Mouse (Mus musculus): Measurements from ENCODE around the gene Gng3. TPM values are rescaled to one million over a fixed set of nuclear protein-coding genes. Genes with fewer than 3 reads are reported as not detected.

Gng3 gene
- polyA plus RNA-seq, 1 experiment from 2014 or later: 0.50 TPM

- ATAC-seq (ENCODE audit: insufficient read depth): no peak
- H3K9ac ChIP-seq: no peak overlapping the region
- WGBS (ENCODE audit: insufficient replicate concordance): 70% methylated on average over 9 of the region's 9 CpGs
- H3K36me3 ChIP-seq (replicated peaks): peaks cover 38% of the 10 kb centered on the region
- H3K4me1 ChIP-seq (replicated peaks): peaks cover 43% of the 10 kb centered on the region
- no peaks in the 10 kb centered on the region for H3K27me3 ChIP-seq
- H3K4me2 ChIP-seq: peak overlapping the region; percentile 81
- peak overlapping the region; percentile 76 for H3K27ac ChIP-seq (replicated peaks)
- H3K4me3 ChIP-seq (replicated peaks): peak overlapping the region; percentile 73; the same call in 1 of the 2 replicates
- no peaks in the 10 kb centered on the region for H3K9me3 ChIP-seq (replicated peaks)
Observed at GRCm38 (mm10) chr19:8803204-8803780, 35.7 kb downstream of the Gng3 start.

- Histone ChIP-seq H3K27me3 (no peaks in the 10 kb centered on the region), H3K9ac (peak within 1 kb of the TSS; percentile 63), H3K4me3 (replicated peaks) (peak within 1 kb of the TSS; percentile 73), H3K36me3 (replicated peaks) (peaks cover 28% of the 10 kb centered on the region), H3K4me2 (peak within 1 kb of the TSS; percentile 81), H3K27ac (replicated peaks) (peak within 1 kb of the TSS; percentile 80), H3K9me3 (replicated peaks) (no peaks in the 10 kb centered on the region), H3K4me1 (replicated peaks) (peaks cover 53% of the 10 kb centered on the region)
- peak; percentile 96 for ATAC-seq (ENCODE audit: insufficient read depth)
- under 1% methylated on average over 30 of the region's 30 CpGs for WGBS (ENCODE audit: insufficient replicate concordance)
Observed at GRCm38 (mm10) chr19:8802130-8802821, 36.7 kb downstream of the Gng3 start, which contains the start of gene Zbtb3. Zbtb3 (plus strand) TSS chr19:8802555.

- no peak for ATAC-seq (ENCODE audit: insufficient read depth)
- H3K9me3 ChIP-seq (replicated peaks): no peaks in the 10 kb centered on the region
- H3K36me3 ChIP-seq (replicated peaks): peaks cover 25% of the 10 kb centered on the region
- peaks cover 57% of the 10 kb centered on the region for H3K4me1 ChIP-seq (replicated peaks)
- H3K4me2 ChIP-seq: peak overlapping the region; percentile 79
- no peaks in the 10 kb centered on the region for H3K27me3 ChIP-seq
- H3K9ac ChIP-seq: no peak overlapping the region
- H3K27ac ChIP-seq (replicated peaks): no peak overlapping the region; the same call in 1 of the 2 replicates
- peak overlapping the region; percentile 74 for H3K4me3 ChIP-seq (replicated peaks)
Observed at GRCm38 (mm10) chr19:8798947-8799315, 40.1 kb downstream of the Gng3 start.

GRCm38 (mm10) chr19:8798264-8798946, 40.6 kb downstream of the Gng3 start, which contains the start of gene Polr2g:
Polr2g (minus strand) TSS chr19:8798577.
- Histone ChIP-seq H3K4me1 (replicated peaks) (peaks cover 52% of the 10 kb centered on the region), H3K9ac (peak within 1 kb of the TSS; percentile 72), H3K4me3 (replicated peaks) (peak within 1 kb of the TSS; percentile 74), H3K9me3 (replicated peaks) (no peaks in the 10 kb centered on the region), H3K4me2 (peak within 1 kb of the TSS; percentile 79), H3K27ac (replicated peaks) (peak within 1 kb of the TSS; percentile 73), H3K36me3 (replicated peaks) (peaks cover 30% of the 10 kb centered on the region), H3K27me3 (no peaks in the 10 kb centered on the region)
- peak; percentile 53 for ATAC-seq (ENCODE audit: insufficient read depth)
- WGBS (ENCODE audit: insufficient replicate concordance): under 1% methylated on average over 25 of the region's 25 CpGs

GRCm38 (mm10) chr19:8790171-8790570, 48.8 kb downstream of the Gng3 start:
- whole genome bisulfite sequencing (ENCODE audit: insufficient replicate concordance): 64% methylated on average over 7 of the region's 7 CpGs
- peaks cover 35% of the 10 kb centered on the region for H3K36me3 ChIP-seq (replicated peaks)
- H3K27me3 ChIP-seq: no peaks in the 10 kb centered on the region
- no peak overlapping the region for H3K9ac ChIP-seq
- ATAC-seq (ENCODE audit: insufficient read depth): no peak
- no peaks in the 10 kb centered on the region for H3K9me3 ChIP-seq (replicated peaks)
- peaks cover 15% of the 10 kb centered on the region for H3K4me1 ChIP-seq (replicated peaks)
- H3K4me2 ChIP-seq: no peak overlapping the region
- no peak overlapping the region for H3K4me3 ChIP-seq (replicated peaks)
- no peak overlapping the region for H3K27ac ChIP-seq (replicated peaks)

GRCm38 (mm10) chr19:8789171-8789570, 49.8 kb downstream of the Gng3 start:
- ATAC-seq (ENCODE audit: insufficient read depth): no peak
- WGBS (ENCODE audit: insufficient replicate concordance): 75% methylated on average over 1 of the region's 1 CpGs
- Histone ChIP-seq H3K4me2 (no peak overlapping the region), H3K9ac (no peak overlapping the region), H3K27ac (replicated peaks) (no peak overlapping the region), H3K27me3 (no peaks in the 10 kb centered on the region), H3K4me3 (replicated peaks) (no peak overlapping the region), H3K9me3 (replicated peaks) (no peaks in the 10 kb centered on the region), H3K4me1 (replicated peaks) (peaks cover 24% of the 10 kb centered on the region), H3K36me3 (replicated peaks) (peaks cover 25% of the 10 kb centered on the region)

- H3K4me3 ChIP-seq (replicated peaks): no peak overlapping the region
- H3K27me3 ChIP-seq: no peaks in the 10 kb centered on the region
- whole genome bisulfite sequencing (ENCODE audit: insufficient replicate concordance): 48% methylated on average over 3 of the region's 3 CpGs
- no peak overlapping the region for H3K4me2 ChIP-seq
- no peak for ATAC-seq (ENCODE audit: insufficient read depth)
- H3K36me3 ChIP-seq (replicated peaks): peaks cover 22% of the 10 kb centered on the region
- no peak overlapping the region for H3K27ac ChIP-seq (replicated peaks)
- no peaks in the 10 kb centered on the region for H3K9me3 ChIP-seq (replicated peaks)
- peaks cover 24% of the 10 kb centered on the region for H3K4me1 ChIP-seq (replicated peaks)
- no peak overlapping the region for H3K9ac ChIP-seq
Observed at GRCm38 (mm10) chr19:8788521-8788920, 50.5 kb downstream of the Gng3 start.

Small RNA genes lying within 50 kb of the gene (microRNA-seq; reads per million reads assigned to microRNA genes)
- not detected for gene Mir5136

Other genes starting within 250 kb of the Gng3 start
- 2.1 and 2.3 TPM in 2 replicates for gene Slc22a8, start 247.9 kb downstream of the Gng3 start, polyA plus RNA-seq (2015; fragmentation: Nextera tagmentation; extraction: Ambion mirVana)
- gene Slc22a6, start 221.2 kb downstream of the Gng3 start, polyA plus RNA-seq (2015; fragmentation: Nextera tagmentation; extraction: Ambion mirVana): 0.02 TPM in 1 of 2 replicates, not detected in the other
- 0.02 TPM in 1 of 2 replicates, not detected in the other for gene Chrm1, start 175.4 kb downstream of the Gng3 start, polyA plus RNA-seq (2015; fragmentation: Nextera tagmentation; extraction: Ambion mirVana)
- 124 and 132 TPM in 2 replicates for gene Slc3a2, start 115.8 kb downstream of the Gng3 start, polyA plus RNA-seq (2015; fragmentation: Nextera tagmentation; extraction: Ambion mirVana)
- gene Wdr74, start 103.4 kb downstream of the Gng3 start, polyA plus RNA-seq (2015; fragmentation: Nextera tagmentation; extraction: Ambion mirVana): 48.8 and 53.0 TPM in 2 replicates
- gene 1700092M07Rik, start 98.5 kb downstream of the Gng3 start, polyA plus RNA-seq (2015; fragmentation: Nextera tagmentation; extraction: Ambion mirVana): 0.43 and 0.62 TPM in 2 replicates
- 53.5 and 53.8 TPM in 2 replicates for gene Stx5a, start 97.8 kb downstream of the Gng3 start, polyA plus RNA-seq (2015; fragmentation: Nextera tagmentation; extraction: Ambion mirVana)
- gene Nxf1, start 82.1 kb downstream of the Gng3 start, polyA plus RNA-seq (2015; fragmentation: Nextera tagmentation; extraction: Ambion mirVana): 81.2 and 91.6 TPM in 2 replicates
- 53.8 and 57.3 TPM in 2 replicates for gene Tmem223, start 68.2 kb downstream of the Gng3 start, polyA plus RNA-seq (2015; fragmentation: Nextera tagmentation; extraction: Ambion mirVana)
- 90.5 and 96.9 TPM in 2 replicates for gene Tmem179b, start 64.7 kb downstream of the Gng3 start, polyA plus RNA-seq (2015; fragmentation: Nextera tagmentation; extraction: Ambion mirVana)
- 13.2 and 15.4 TPM in 2 replicates for gene Taf6l, start 52.8 kb downstream of the Gng3 start, polyA plus RNA-seq (2015; fragmentation: Nextera tagmentation; extraction: Ambion mirVana)
- 55.5 and 65.7 TPM in 2 replicates for gene Polr2g, start 40.6 kb downstream of the Gng3 start, polyA plus RNA-seq (2015; fragmentation: Nextera tagmentation; extraction: Ambion mirVana)
- gene Zbtb3, start 36.6 kb downstream of the Gng3 start, polyA plus RNA-seq (2015; fragmentation: Nextera tagmentation; extraction: Ambion mirVana): 1.2 and 1.3 TPM in 2 replicates
- gene Ttc9c, start 19.9 kb downstream of the Gng3 start, polyA plus RNA-seq (2015; fragmentation: Nextera tagmentation; extraction: Ambion mirVana): 22.4 and 22.5 TPM in 2 replicates
- gene Hnrnpul2, start 19.2 kb downstream of the Gng3 start, polyA plus RNA-seq (2015; fragmentation: Nextera tagmentation; extraction: Ambion mirVana): 2.2 and 2.6 TPM in 2 replicates
- gene AC129217.1, start 9.4 kb downstream of the Gng3 start, polyA plus RNA-seq (2015; fragmentation: Nextera tagmentation; extraction: Ambion mirVana): not detected in 2 replicates
- gene Bscl2, start 1.7 kb downstream of the Gng3 start, polyA plus RNA-seq (2015; fragmentation: Nextera tagmentation; extraction: Ambion mirVana): 29.8 and 33.1 TPM in 2 replicates
- gene Lrrn4cl, start 11.6 kb upstream of the Gng3 start, polyA plus RNA-seq (2015; fragmentation: Nextera tagmentation; extraction: Ambion mirVana): 0.15 TPM in 2 replicates
- gene Ubxn1, start 32.3 kb upstream of the Gng3 start, polyA plus RNA-seq (2015; fragmentation: Nextera tagmentation; extraction: Ambion mirVana): 90.4 and 96.5 TPM in 2 replicates
- 29.6 and 29.8 TPM in 2 replicates for gene Uqcc3, start 41.7 kb upstream of the Gng3 start, polyA plus RNA-seq (2015; fragmentation: Nextera tagmentation; extraction: Ambion mirVana)
- gene Lbhd1, start 44.5 kb upstream of the Gng3 start, polyA plus RNA-seq (2015; fragmentation: Nextera tagmentation; extraction: Ambion mirVana): 22.5 and 42.9 TPM in 2 replicates
- not detected in 2 replicates for gene Gm49403, start 44.7 kb upstream of the Gng3 start, polyA plus RNA-seq (2015; fragmentation: Nextera tagmentation; extraction: Ambion mirVana)
- 46.8 and 49.0 TPM in 2 replicates for gene 1810009A15Rik, start 49.7 kb upstream of the Gng3 start, polyA plus RNA-seq (2015; fragmentation: Nextera tagmentation; extraction: Ambion mirVana)
- 0.29 TPM in 1 of 2 replicates, not detected in the other for gene Gm49416, start 49.7 kb upstream of the Gng3 start, polyA plus RNA-seq (2015; fragmentation: Nextera tagmentation; extraction: Ambion mirVana)
- gene Ints5, start 53.8 kb upstream of the Gng3 start, polyA plus RNA-seq (2015; fragmentation: Nextera tagmentation; extraction: Ambion mirVana): 21.6 and 26.2 TPM in 2 replicates
- 44.8 and 49.6 TPM in 2 replicates for gene Ganab, start 58.9 kb upstream of the Gng3 start, polyA plus RNA-seq (2015; fragmentation: Nextera tagmentation; extraction: Ambion mirVana)
- gene B3gat3, start 81.2 kb upstream of the Gng3 start, polyA plus RNA-seq (2015; fragmentation: Nextera tagmentation; extraction: Ambion mirVana): 20.6 and 25.8 TPM in 2 replicates
- gene Rom1, start 90.2 kb upstream of the Gng3 start, polyA plus RNA-seq (2015; fragmentation: Nextera tagmentation; extraction: Ambion mirVana): 2.8 TPM in 2 replicates
- gene Eml3, start 90.4 kb upstream of the Gng3 start, polyA plus RNA-seq (2015; fragmentation: Nextera tagmentation; extraction: Ambion mirVana): 13.1 and 14.6 TPM in 2 replicates
- 79.0 and 85.9 TPM in 2 replicates for gene Mta2, start 102.7 kb upstream of the Gng3 start, polyA plus RNA-seq (2015; fragmentation: Nextera tagmentation; extraction: Ambion mirVana)
- 13.7 and 14.6 TPM in 2 replicates for gene Tut1, start 114.7 kb upstream of the Gng3 start, polyA plus RNA-seq (2015; fragmentation: Nextera tagmentation; extraction: Ambion mirVana)
- gene Eef1g, start 127.8 kb upstream of the Gng3 start, polyA plus RNA-seq (2015; fragmentation: Nextera tagmentation; extraction: Ambion mirVana): 177 and 180 TPM in 2 replicates
- 2.5 and 3.0 TPM in 2 replicates for gene Ahnak, start 150.1 kb upstream of the Gng3 start, polyA plus RNA-seq (2015; fragmentation: Nextera tagmentation; extraction: Ambion mirVana)
- gene Scgb1a1, start 248.8 kb upstream of the Gng3 start, polyA plus RNA-seq (2015; fragmentation: Nextera tagmentation; extraction: Ambion mirVana): not detected in 2 replicates